Mouse (Mus musculus): ENCODE data around the gene Fam120c.

GRCm38 (mm10) chrX:151337804-151338203 is 6.2 kb upstream of the Fam120c start:
- TF ChIP-seq EP300 (optimal IDR thresholded peaks at IDR 0.05) (no peak), CTCF (IDR thresholded peaks at IDR 0.05; ENCODE audit: low read depth) (no peak)
